Mouse (Mus musculus): Measurements from ENCODE around the gene Sdad1. TPM values are rescaled to one million over a fixed set of nuclear protein-coding genes. Genes with fewer than 3 reads are reported as not detected.

The Sdad1 gene
- polyA plus RNA-seq, 1 experiment from 2014 or later, result 8.9 TPM

DNA sequence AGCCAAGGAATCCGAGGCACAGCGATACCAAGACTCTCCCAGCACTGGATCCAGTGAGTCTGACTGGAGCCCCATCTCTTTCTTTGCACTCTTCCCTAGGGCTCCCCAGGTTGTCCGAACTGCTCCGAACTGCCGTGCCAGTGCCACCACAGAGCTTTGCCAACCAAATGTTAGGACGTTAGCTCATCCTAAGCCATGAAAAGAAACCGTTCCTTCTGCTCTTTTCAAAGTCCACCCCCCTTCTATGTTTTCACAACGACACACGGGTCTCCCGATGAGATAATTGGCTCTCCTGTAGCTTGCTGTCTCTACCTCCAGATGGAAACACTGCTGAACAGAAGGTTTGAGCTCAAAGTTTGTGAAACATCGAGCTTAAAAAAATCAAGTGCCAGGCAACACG lies 69.5 kb downstream of the Sdad1 start:
- Histone ChIP-seq H3K36me3 (ENCODE audit: inconsistent target) (no peaks in the 10 kb centered on the region), H3K4me3 (ENCODE audit: inconsistent target) (no peak overlapping the region), H3K27ac (no peak overlapping the region), H3K79me2 (ENCODE audit: inconsistent target) (no peaks in the 10 kb centered on the region)
- WGBS (ENCODE audit: missing documents), result 95% methylated on average over 12 of the region's 12 CpGs

DNA sequence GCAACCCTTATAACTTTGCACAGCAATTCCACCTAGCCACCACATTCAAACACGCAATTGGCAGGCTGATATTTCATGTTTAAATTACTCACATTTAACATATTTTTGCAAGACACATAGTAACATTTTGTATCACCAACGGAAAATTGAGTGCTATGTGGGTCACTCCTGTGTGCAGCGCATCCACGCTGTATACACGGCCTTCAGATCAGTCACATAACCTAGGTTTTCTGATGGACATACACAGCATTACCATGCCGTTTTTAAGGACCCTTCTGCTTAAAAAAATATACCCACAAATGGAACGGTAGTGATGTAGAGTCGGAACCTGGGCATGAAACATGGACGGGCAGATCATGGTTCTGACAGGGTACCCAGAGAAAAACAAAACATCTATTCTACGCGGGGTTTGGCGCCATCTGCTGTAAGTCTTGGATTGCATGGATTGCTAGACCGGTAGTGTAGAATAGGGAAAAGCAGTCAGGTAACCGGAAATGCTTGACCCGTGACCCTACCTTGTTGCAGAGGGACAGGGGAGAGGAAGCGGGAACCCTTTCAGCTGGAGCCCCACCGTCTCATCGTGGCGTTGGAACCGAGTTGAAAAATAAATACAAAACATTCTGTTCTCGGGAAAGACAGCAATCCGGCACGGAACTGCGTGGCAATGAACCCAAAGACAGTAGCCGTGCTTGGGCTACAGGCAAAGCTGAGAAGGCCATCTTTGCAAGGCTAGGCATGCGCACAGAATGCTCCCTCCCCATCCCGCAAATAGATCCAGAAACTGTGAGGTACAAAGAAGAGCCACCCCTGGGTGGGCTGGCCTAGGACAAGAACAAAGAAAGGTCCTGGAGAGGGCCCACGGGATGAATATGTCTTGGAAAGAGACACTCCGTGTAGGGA lies 70.7 kb downstream of the Sdad1 start:
- WGBS (ENCODE audit: missing documents), result 50% methylated on average over 29 of the region's 29 CpGs
- H3K36me3 ChIP-seq (ENCODE audit: inconsistent target), result no peaks in the 10 kb centered on the region
- no peak overlapping the region for H3K27ac ChIP-seq
- no peaks in the 10 kb centered on the region for H3K79me2 ChIP-seq (ENCODE audit: inconsistent target)
- H3K4me3 ChIP-seq (ENCODE audit: inconsistent target), result no peak overlapping the region

DNA sequence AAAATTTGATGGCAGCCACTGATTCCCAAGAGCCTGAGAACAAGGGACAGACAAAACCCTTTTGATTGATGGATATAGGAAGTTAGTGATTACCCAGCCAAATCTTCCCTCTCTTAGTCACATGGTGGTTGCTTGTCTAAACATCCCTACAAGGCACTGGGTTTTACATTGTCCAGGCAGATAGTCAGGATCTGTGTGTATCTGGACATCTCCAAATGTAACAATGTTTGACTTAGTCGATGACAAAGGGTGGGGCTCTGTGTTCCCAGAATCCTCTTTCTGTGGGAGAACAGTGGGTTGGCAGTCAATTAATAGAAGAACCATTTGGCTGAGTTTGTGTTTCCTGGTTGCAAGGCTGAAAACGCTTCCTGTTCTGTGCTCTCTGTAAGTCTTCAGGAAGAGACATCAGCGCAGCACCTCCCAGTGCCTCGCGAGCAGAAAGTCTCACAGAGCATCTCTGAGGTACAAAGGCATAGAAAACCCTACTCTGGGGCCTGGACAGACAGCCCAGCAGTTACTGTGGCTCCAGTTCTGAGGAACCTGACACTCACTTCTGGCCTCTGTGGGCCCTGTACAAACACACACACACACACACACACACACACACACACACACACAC lies 75.2 kb downstream of the Sdad1 start:
- Histone ChIP-seq H3K27ac (no peak overlapping the region), H3K36me3 (ENCODE audit: inconsistent target) (no peaks in the 10 kb centered on the region), H3K4me3 (ENCODE audit: inconsistent target) (no peak overlapping the region), H3K79me2 (ENCODE audit: inconsistent target) (no peaks in the 10 kb centered on the region)
- WGBS (ENCODE audit: missing documents), result 4% methylated on average over 5 of the region's 5 CpGs

Other genes starting within 250 kb of the Sdad1 start
- gene G3bp2, start 226.8 kb downstream of the Sdad1 start, polyA plus RNA-seq (2018), result 76.9 to 105 TPM (median 87.9 TPM) in 3 replicates
- gene Uso1, start 172.5 kb downstream of the Sdad1 start, polyA plus RNA-seq (2018), result 47.9 to 67.1 TPM (median 62.5 TPM) in 3 replicates
- gene U90926, start 95.1 kb downstream of the Sdad1 start, polyA plus RNA-seq (2018), result not detected in 3 replicates
- 0.19 TPM in 1 of 3 replicates, not detected in the others for gene Ppef2, start 54.2 kb downstream of the Sdad1 start, polyA plus RNA-seq (2018)
- 7.7 to 41.0 TPM (median 19.5 TPM) in 3 replicates for gene Naaa, start 32.3 kb downstream of the Sdad1 start, polyA plus RNA-seq (2018)
- 0.69 to 2.3 TPM (median 1.8 TPM) in 3 replicates for gene Cxcl9, start 17.6 kb upstream of the Sdad1 start, polyA plus RNA-seq (2018)
- gene Art3, start 21.3 kb upstream of the Sdad1 start, polyA plus RNA-seq (2018), result not detected in 3 replicates
- 29.8 to 324 TPM (median 31.4 TPM) in 3 replicates for gene Cxcl10, start 38.4 kb upstream of the Sdad1 start, polyA plus RNA-seq (2018)
- 13.2 to 22.7 TPM (median 15.8 TPM) in 3 replicates for gene Nup54, start 124.7 kb upstream of the Sdad1 start, polyA plus RNA-seq (2018)
- 93.3 to 161 TPM (median 147 TPM) in 3 replicates for gene Scarb2, start 196.4 kb upstream of the Sdad1 start, polyA plus RNA-seq (2018)
- not detected in 3 replicates for gene Fam47e, start 244.6 kb upstream of the Sdad1 start, polyA plus RNA-seq (2018)